Mouse (Mus musculus): ENCODE data around the gene Zic2.

DNA sequence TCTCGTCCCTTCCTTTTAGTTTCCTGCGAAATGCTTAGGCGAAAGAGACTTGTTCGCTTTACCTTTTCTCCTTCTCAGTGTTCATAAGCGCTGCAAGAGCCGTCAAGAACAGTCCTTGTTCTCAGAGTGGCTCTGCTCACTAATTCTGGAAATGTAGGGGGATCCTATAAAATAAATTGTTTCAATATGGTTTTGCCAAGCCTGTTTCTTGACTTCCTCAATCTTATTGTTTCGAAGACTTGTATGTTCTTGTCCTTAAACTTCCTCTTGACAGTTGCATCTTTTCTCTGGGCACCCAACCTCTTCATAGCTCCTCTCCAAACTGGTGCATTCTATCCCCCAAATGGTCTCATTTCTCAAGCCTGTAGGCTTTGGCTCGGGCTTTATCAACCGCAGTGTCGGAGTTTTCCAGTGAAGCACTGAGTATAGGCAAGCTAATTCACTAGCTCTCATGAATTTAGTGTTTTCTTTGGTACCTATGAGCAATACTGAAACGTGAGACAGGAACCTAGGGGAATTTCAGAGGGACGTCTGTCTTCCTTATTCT lies 10.5 kb downstream of the Zic2 start:
- no peak for TF ChIP-seq CTCF (IDR thresholded peaks at IDR 0.05)
- TF ChIP-seq EP300 (IDR thresholded peaks at IDR 0.05; ENCODE audit: insufficient read depth, low read depth, low read length), result no peak
- no peak for TF ChIP-seq POLR2A (IDR thresholded peaks at IDR 0.05; ENCODE audit: insufficient read depth, low read depth, low read length)
